Mouse (Mus musculus) intestine, postnatal 0 days (tissue): Measurements from ENCODE around the gene Fam217b. TPM values are rescaled to one million over a fixed set of nuclear protein-coding genes. Genes with fewer than 3 reads are reported as not detected.

Experiments used
- ATAC-seq: fragments of 200-750 bp; cut with Nextera tagmentation; 2 replicates; pipeline ENCODE4 v1.8.0; 2017; ENCODE audit warnings: mild to moderate bottlenecking, moderate TSS enrichment, moderate library complexity
- H3K27ac ChIP-seq: fragments of 300-500 bp; sonication (generic); 2 replicates; pipeline ENCODE4 v1.5.1; 2014; ENCODE audit warnings: mild to moderate bottlenecking, low read depth, low read length, moderate library complexity
- H3K27me3 ChIP-seq: fragments of 300-500 bp; sonication (generic); replicated peaks from 2 replicates; pipeline ENCODE4 v1.6.1; 2014; ENCODE audit warnings: low read length, mixed read lengths; ENCODE audit not compliant: control insufficient read depth, insufficient read depth
- H3K36me3 ChIP-seq: fragments of 300-500 bp; sonication (generic); 2 replicates; pipeline ENCODE4 v1.6.1; 2014; ENCODE audit warnings: mild to moderate bottlenecking, moderate library complexity; ENCODE audit not compliant: control insufficient read depth, insufficient read depth
- H3K4me1 ChIP-seq: fragments of 300-500 bp; sonication (generic); replicated peaks from 2 replicates; pipeline ENCODE4 v1.6.1; 2014; ENCODE audit warnings: antibody characterized with exemption, low read length, mixed read lengths; ENCODE audit not compliant: control insufficient read depth, insufficient read depth
- H3K4me2 ChIP-seq: fragments of 300-500 bp; sonication (generic); replicated peaks from 2 replicates; pipeline ENCODE4 v1.6.1; 2014; ENCODE audit warnings: low read depth, mild to moderate bottlenecking, moderate library complexity
- H3K4me3 ChIP-seq: fragments of 300-500 bp; sonication (generic); 2 replicates; pipeline ENCODE4 v1.5.1; 2014; ENCODE audit warnings: low read depth, low read length
- H3K9ac ChIP-seq: fragments of 300-500 bp; sonication (generic); 2 replicates; pipeline ENCODE4 v1.6.1; 2014; ENCODE audit warnings: mild to moderate bottlenecking, low read depth, low read length
- H3K9me3 ChIP-seq: fragments of 300-500 bp; sonication (generic); 2 replicates; pipeline ENCODE4 v1.6.1; 2016; ENCODE audit warnings: mixed run types; ENCODE audit not compliant: control insufficient read depth
- CTCF ChIP-seq: sonication (generic); IDR thresholded peaks from 2 replicates; pipeline ENCODE4 v1.5.1; 2016; ENCODE audit warnings: low read depth, mild to moderate bottlenecking, control low read depth, antibody characterized with exemption, moderate library complexity
- WGBS: fragments of 180-500 bp; shearing (Covaris S2); extraction: QIAGEN DNeasy Blood & Tissue Kit; methylation state at CpG from one replicate; pipeline ENCODE4 v1.1.7; 2014; 5-methylcytosine and 5-hydroxymethylcytosine counted together
- polyA plus RNA-seq: library from polyadenylated mRNA; unstranded; fragments of >200 nt; fragmentation: Nextera tagmentation; extraction: Ambion mirVana; gene quantifications from 2 replicates; pipeline ENCODE4 v1.2.1, GENCODE M21; 2015

The Fam217b gene
- polyA plus RNA-seq, 1 experiment from 2014 or later = 2.5 TPM

DNA sequence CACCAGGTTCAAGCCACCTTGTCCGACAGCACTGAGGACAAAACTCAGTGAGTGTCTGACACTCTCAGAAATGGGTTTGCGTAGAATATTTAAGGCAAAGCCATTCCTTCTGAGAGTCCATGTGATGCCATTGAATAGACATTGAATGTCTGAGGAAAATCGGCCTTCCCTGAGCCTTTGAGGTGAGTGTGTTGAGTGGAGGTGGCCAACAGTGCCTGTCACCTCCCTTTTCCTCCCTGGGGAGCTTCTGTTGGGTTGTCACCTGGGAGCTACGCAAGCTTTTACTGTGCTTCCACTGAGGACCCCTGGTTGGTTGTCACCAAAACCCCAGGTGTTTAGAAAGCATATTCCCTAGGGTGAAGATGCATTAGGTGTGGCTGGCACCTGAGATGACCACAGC, 14.4 kb downstream of the Fam217b start:
- no peak overlapping the region for H3K4me2 ChIP-seq
- no peaks in the 10 kb centered on the region for H3K27me3 ChIP-seq
- no peak for ATAC-seq
- H3K9me3 ChIP-seq = no peaks in the 10 kb centered on the region
- no peaks in the 10 kb centered on the region for H3K36me3 ChIP-seq
- WGBS = 86% methylated on average over 4 of the region's 4 CpGs
- peaks cover 8% of the 10 kb centered on the region; the same call in 1 of the 2 replicates for H3K4me1 ChIP-seq
- H3K27ac ChIP-seq = no peak overlapping the region
- no peak overlapping the region for H3K9ac ChIP-seq
- TF ChIP-seq CTCF = no peak
- no peak overlapping the region for H3K4me3 ChIP-seq

DNA sequence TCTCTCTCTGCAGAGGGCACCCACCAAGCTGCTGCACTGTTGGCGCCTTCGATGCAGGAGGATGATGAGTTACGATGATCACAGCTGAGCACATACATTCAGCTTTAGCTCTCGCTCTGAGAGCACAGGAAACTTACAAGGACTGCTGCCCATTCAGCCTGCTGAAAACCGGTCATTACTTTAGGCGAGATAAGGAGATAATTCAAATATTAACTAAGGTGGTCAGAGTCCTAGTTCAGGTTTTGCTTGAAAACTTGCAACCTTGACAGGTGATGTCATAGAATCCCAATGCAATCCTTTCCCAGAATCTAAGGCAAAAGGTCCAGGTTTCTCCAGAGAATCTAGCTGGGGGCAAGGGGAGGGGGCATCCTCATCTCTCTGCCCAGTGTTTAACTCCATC, 15.1 kb downstream of the Fam217b start:
- 39% methylated on average over 6 of the region's 6 CpGs for WGBS
- Histone ChIP-seq H3K4me3 (no peak overlapping the region), H3K27me3 (no peaks in the 10 kb centered on the region), H3K36me3 (no peaks in the 10 kb centered on the region), H3K4me1 (peaks cover 8% of the 10 kb centered on the region; the same call in 1 of the 2 replicates), H3K9ac (no peak overlapping the region), H3K9me3 (no peaks in the 10 kb centered on the region), H3K4me2 (peak overlapping the region; percentile 38), H3K27ac (no peak overlapping the region)
- no peak for TF ChIP-seq CTCF
- no peak for ATAC-seq

- Histone ChIP-seq H3K36me3 (no peaks in the 10 kb centered on the region), H3K4me3 (no peak within 1 kb of the TSS), H3K4me2 (peak within 1 kb of the TSS; percentile 38), H3K9me3 (no peaks in the 10 kb centered on the region), H3K4me1 (peaks cover 8% of the 10 kb centered on the region; the same call in 1 of the 2 replicates), H3K9ac (no peak within 1 kb of the TSS), H3K27me3 (no peaks in the 10 kb centered on the region), H3K27ac (no peak within 1 kb of the TSS)
- no peak for TF ChIP-seq CTCF
- ATAC-seq = no peak
- 94% methylated on average over 4 of the region's 4 CpGs for WGBS
Observed at GRCm38 (mm10) chr2:178430231-178430630, 15.9 kb downstream of the Fam217b start, which contains the start of gene Cdh26. Cdh26 (plus strand) TSS chr2:178430531.

GRCm38 (mm10) chr2:178433495-178433894, 19.2 kb downstream of the Fam217b start:
- H3K27me3 ChIP-seq = no peaks in the 10 kb centered on the region
- no peaks in the 10 kb centered on the region for H3K9me3 ChIP-seq
- no peak for TF ChIP-seq CTCF
- H3K27ac ChIP-seq = no peak overlapping the region
- no peak overlapping the region for H3K9ac ChIP-seq
- WGBS = 38% methylated on average over 2 of the region's 2 CpGs
- H3K36me3 ChIP-seq = no peaks in the 10 kb centered on the region
- H3K4me1 ChIP-seq = peaks cover 8% of the 10 kb centered on the region; the same call in 1 of the 2 replicates
- peak; percentile 83 for ATAC-seq
- no peak overlapping the region for H3K4me3 ChIP-seq
- H3K4me2 ChIP-seq = no peak overlapping the region

GRCm38 (mm10) chr2:178433903-178434302, 19.6 kb downstream of the Fam217b start:
- Histone ChIP-seq H3K36me3 (no peaks in the 10 kb centered on the region), H3K27me3 (no peaks in the 10 kb centered on the region), H3K9me3 (no peaks in the 10 kb centered on the region), H3K9ac (no peak overlapping the region), H3K4me2 (no peak overlapping the region), H3K4me1 (peaks cover 8% of the 10 kb centered on the region; the same call in 1 of the 2 replicates), H3K27ac (no peak overlapping the region), H3K4me3 (no peak overlapping the region)
- WGBS = 55% methylated on average over 2 of the region's 2 CpGs
- peak; percentile 59 for ATAC-seq
- no peak for TF ChIP-seq CTCF

- no peaks in the 10 kb centered on the region for H3K9me3 ChIP-seq
- H3K27me3 ChIP-seq = no peaks in the 10 kb centered on the region
- no peaks in the 10 kb centered on the region for H3K36me3 ChIP-seq
- TF ChIP-seq CTCF = no peak
- H3K4me3 ChIP-seq = no peak overlapping the region
- H3K27ac ChIP-seq = no peak overlapping the region
- H3K9ac ChIP-seq = no peak overlapping the region
- 57% methylated on average over 9 of the region's 9 CpGs for WGBS
- H3K4me2 ChIP-seq = no peak overlapping the region
- no peaks in the 10 kb centered on the region for H3K4me1 ChIP-seq
- ATAC-seq = no peak
Observed at GRCm38 (mm10) chr2:178437311-178437710, 23.0 kb downstream of the Fam217b start.

- no peaks in the 10 kb centered on the region for H3K4me1 ChIP-seq
- no peak overlapping the region for H3K4me2 ChIP-seq
- H3K36me3 ChIP-seq = no peaks in the 10 kb centered on the region
- no peak for TF ChIP-seq CTCF
- H3K27ac ChIP-seq = no peak overlapping the region
- WGBS = 79% methylated on average over 4 of the region's 4 CpGs
- no peak overlapping the region for H3K9ac ChIP-seq
- no peaks in the 10 kb centered on the region for H3K9me3 ChIP-seq
- no peak overlapping the region for H3K4me3 ChIP-seq
- ATAC-seq = no peak
- H3K27me3 ChIP-seq = no peaks in the 10 kb centered on the region
Observed at GRCm38 (mm10) chr2:178449386-178449785, 35.1 kb downstream of the Fam217b start.
